Mouse (Mus musculus): ENCODE results near the gene Nphs1.
"Not testable (repeated sequence)": the region's sequence is repeated elsewhere in the genome, so short reads cannot be mapped to it uniquely, and the experiment has no call there.

Nphs1 gene

GRCm38 (mm10) chr7:30493401-30493931, 35.4 kb downstream of the Nphs1 start, which contains the start of gene Prodh2:
Gene Prodh2, plus strand, starts transcription at chr7:30493622.
- DNase-seq = no peak

GRCm38 (mm10) chr7:30495506-30496042, 37.5 kb downstream of the Nphs1 start:
- DNase-seq = not testable (repeated sequence)

- DNase-seq = not testable (repeated sequence)
Measured at GRCm38 (mm10) chr7:30501159-30501558, 43.0 kb downstream of the Nphs1 start.

- no peak for DNase-seq
Measured at GRCm38 (mm10) chr7:30508061-30508460, 49.9 kb downstream of the Nphs1 start.

- no peak for DNase-seq
Measured at GRCm38 (mm10) chr7:30515003-30515760, 57.1 kb downstream of the Nphs1 start.

GRCm38 (mm10) chr7:30518325-30518724, 60.2 kb downstream of the Nphs1 start:
- DNase-seq = no peak

GRCm38 (mm10) chr7:30520396-30520795, 62.3 kb downstream of the Nphs1 start:
- peak; percentile 33 for DNase-seq

- DNase-seq = peak; percentile 48
Measured at GRCm38 (mm10) chr7:30520856-30521255, 62.7 kb downstream of the Nphs1 start.

GRCm38 (mm10) chr7:30522871-30523270, 64.8 kb downstream of the Nphs1 start:
- no peak for DNase-seq

- no peak for DNase-seq
Measured at GRCm38 (mm10) chr7:30524487-30524886, 66.4 kb downstream of the Nphs1 start.

GRCm38 (mm10) chr7:30525954-30526353, 67.8 kb downstream of the Nphs1 start:
- no peak for DNase-seq

- no peak for DNase-seq
Measured at GRCm38 (mm10) chr7:30526399-30526798, 68.3 kb downstream of the Nphs1 start.

GRCm38 (mm10) chr7:30526981-30527380, 68.9 kb downstream of the Nphs1 start:
- DNase-seq = no peak

GRCm38 (mm10) chr7:30531291-30531815, 73.2 kb downstream of the Nphs1 start:
- no peak for DNase-seq

GRCm38 (mm10) chr7:30532931-30533330, 74.8 kb downstream of the Nphs1 start:
- DNase-seq = no peak

GRCm38 (mm10) chr7:30533941-30534632, 76.0 kb downstream of the Nphs1 start:
- peak; percentile 48 for DNase-seq

- peak; percentile 95 for DNase-seq
Measured at GRCm38 (mm10) chr7:30534633-30535577, 76.8 kb downstream of the Nphs1 start, which contains the start of gene Arhgap33. Gene Arhgap33, minus strand, starts transcription at chr7:30535060.
